Mouse (Mus musculus): ENCODE data around the gene Hnf1b. TPM values are rescaled to one million over a fixed set of nuclear protein-coding genes. Genes with fewer than 3 reads are reported as not detected.

Hnf1b gene
- polyA plus RNA-seq (2014; fragmentation: Illumina TruSeq; extraction: RNeasy Lipid Tissue Mini Kit (QIAGEN cat#74804); ENCODE audit: low read depth, low replicate concordance), result 25.4 TPM

GRCm38 (mm10) chr11:83849529-83850335 is at the start of gene Hnf1b:
Gene Hnf1b, plus strand, starts transcription at chr11:83850063.

DNA sequence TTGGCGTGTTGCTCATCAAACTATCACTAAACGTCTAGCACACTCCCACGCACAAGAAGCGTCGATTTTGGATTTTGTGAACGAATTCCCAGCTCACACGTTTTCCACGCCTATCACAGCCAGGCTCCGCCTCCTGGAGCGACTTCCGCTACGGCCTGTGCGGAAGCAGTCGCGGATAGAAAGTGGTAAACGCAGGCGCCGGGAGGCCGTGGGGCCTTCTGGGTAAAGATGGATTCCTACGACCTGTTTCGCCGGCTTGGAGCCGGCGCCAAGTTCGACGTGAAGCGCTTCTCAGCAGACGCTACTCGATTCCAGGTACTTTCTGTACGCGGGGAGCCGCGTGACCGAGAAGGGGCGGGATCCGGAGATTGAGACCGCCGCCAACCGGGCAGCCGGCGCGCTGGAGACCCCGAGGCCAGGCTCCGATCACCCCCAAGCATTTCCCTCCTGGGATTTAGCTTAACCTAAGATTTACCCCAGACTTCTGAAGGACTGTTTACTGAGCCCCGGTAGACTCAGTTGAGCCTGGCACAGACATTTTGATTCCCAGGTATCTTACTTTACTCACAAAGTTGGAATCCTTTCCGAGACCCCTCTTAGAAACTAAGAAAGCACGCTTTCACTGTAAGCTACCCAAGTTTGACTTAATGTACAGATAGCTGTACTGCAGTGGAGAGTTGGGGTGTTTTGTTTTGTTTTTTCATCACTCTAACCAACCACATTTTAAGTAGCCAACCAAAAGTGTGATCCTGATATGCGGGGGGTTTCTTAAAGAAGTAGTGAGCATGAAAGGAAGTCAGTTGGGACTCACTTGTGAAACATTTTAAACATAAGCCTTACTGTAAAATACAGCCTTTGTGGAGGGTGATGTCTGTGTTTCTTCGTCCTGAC is 92.3 kb downstream of the Hnf1b start, which contains the start of gene Ddx52:
Gene Ddx52 (plus strand): TSS at position 113 of the 891 bp plus-strand sequence.

Other genes starting within 250 kb of the Hnf1b start
- not detected for gene Rpl9-ps1, start 204.4 kb upstream of the Hnf1b start, polyA plus RNA-seq (2014; fragmentation: Illumina TruSeq; extraction: RNeasy Lipid Tissue Mini Kit (QIAGEN cat#74804); ENCODE audit: low read depth, low replicate concordance)
- 1.1 TPM for gene Ccl3, start 200.7 kb upstream of the Hnf1b start, polyA plus RNA-seq (2014; fragmentation: Illumina TruSeq; extraction: RNeasy Lipid Tissue Mini Kit (QIAGEN cat#74804); ENCODE audit: low read depth, low replicate concordance)
- gene Ccl4, start 187.5 kb upstream of the Hnf1b start, polyA plus RNA-seq (2014; fragmentation: Illumina TruSeq; extraction: RNeasy Lipid Tissue Mini Kit (QIAGEN cat#74804); ENCODE audit: low read depth, low replicate concordance), result not detected
- 44.3 TPM for gene Wfdc17, start 146.1 kb upstream of the Hnf1b start, polyA plus RNA-seq (2014; fragmentation: Illumina TruSeq; extraction: RNeasy Lipid Tissue Mini Kit (QIAGEN cat#74804); ENCODE audit: low read depth, low replicate concordance)
- gene Wfdc18, start 141.0 kb upstream of the Hnf1b start, polyA plus RNA-seq (2014; fragmentation: Illumina TruSeq; extraction: RNeasy Lipid Tissue Mini Kit (QIAGEN cat#74804); ENCODE audit: low read depth, low replicate concordance), result 9.8 TPM
- 1.6 TPM for gene Wfdc21, start 103.1 kb upstream of the Hnf1b start, polyA plus RNA-seq (2014; fragmentation: Illumina TruSeq; extraction: RNeasy Lipid Tissue Mini Kit (QIAGEN cat#74804); ENCODE audit: low read depth, low replicate concordance)
- gene Heatr6, start 96.4 kb upstream of the Hnf1b start, polyA plus RNA-seq (2014; fragmentation: Illumina TruSeq; extraction: RNeasy Lipid Tissue Mini Kit (QIAGEN cat#74804); ENCODE audit: low read depth, low replicate concordance), result 5.8 TPM
- gene Ddx52, start 92.0 kb downstream of the Hnf1b start, polyA plus RNA-seq (2014; fragmentation: Illumina TruSeq; extraction: RNeasy Lipid Tissue Mini Kit (QIAGEN cat#74804); ENCODE audit: low read depth, low replicate concordance), result 61.0 TPM
- gene Synrg, start 114.4 kb downstream of the Hnf1b start, polyA plus RNA-seq (2014; fragmentation: Illumina TruSeq; extraction: RNeasy Lipid Tissue Mini Kit (QIAGEN cat#74804); ENCODE audit: low read depth, low replicate concordance), result 24.4 TPM
- 2.4 TPM for gene Dusp14, start 219.2 kb downstream of the Hnf1b start, polyA plus RNA-seq (2014; fragmentation: Illumina TruSeq; extraction: RNeasy Lipid Tissue Mini Kit (QIAGEN cat#74804); ENCODE audit: low read depth, low replicate concordance)

All from sigmoid colon, adult 10 weeks (tissue).